Mouse (Mus musculus): ENCODE measurements around the gene Duox2.
A peak's percentile ranks its signal among the peaks of the same experiment; 100 is the strongest.

DNA sequence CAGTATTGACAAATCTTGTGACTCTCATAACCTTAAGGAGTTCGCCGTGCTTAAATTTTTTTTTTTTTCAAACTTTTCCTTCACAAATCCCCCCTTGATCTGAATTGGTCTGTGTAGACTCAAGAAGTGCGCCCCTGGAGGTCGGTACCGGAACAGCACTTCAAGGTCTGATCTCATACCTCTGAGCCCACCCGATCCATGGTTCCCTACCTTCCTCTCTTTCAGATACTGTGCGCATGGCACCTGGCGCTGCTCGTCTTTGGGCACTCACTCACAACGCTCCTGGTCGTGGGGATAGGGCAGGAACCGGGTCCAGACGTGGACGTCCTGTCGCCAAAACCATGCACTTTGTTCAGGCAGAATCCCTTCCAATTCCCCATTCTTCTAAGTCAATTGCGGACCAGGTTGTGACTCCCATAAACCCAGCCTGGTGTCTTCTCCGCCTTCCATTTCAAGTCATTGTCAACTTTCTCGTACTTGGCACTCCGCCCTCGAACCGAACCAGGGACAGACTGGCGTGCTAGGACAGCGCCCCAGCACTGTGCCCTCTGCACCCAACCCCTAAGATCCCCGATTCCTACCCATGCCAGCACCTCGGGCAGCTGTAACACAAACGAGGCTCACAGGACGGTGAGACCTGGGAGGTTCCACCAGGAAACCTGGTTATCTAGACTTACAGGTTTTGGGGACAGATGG, 14.6 kb upstream of the Duox2 start:
- TF ChIP-seq CTCF (IDR thresholded peaks at IDR 0.05; ENCODE audit: control insufficient read depth, insufficient read depth, low read length): peak; percentile 74
- TF ChIP-seq POLR2A (IDR thresholded peaks at IDR 0.05; ENCODE audit: borderline replicate concordance, control insufficient read depth, low read depth, low read length): no peak
